Mouse (Mus musculus) ES-CJ7 (cell line): ENCODE data around the gene Tmem150a.

Experiments used
- DNase-seq: peaks from one replicate; pipeline ENCODE4 v3.0.0; 2011; ENCODE audit warnings: low read depth, low spot score

The Tmem150a gene

GRCm38 (mm10) chr6:72399967-72400366 lies 44.7 kb downstream of the Tmem150a start:
- DNase-seq = no peak

DNA sequence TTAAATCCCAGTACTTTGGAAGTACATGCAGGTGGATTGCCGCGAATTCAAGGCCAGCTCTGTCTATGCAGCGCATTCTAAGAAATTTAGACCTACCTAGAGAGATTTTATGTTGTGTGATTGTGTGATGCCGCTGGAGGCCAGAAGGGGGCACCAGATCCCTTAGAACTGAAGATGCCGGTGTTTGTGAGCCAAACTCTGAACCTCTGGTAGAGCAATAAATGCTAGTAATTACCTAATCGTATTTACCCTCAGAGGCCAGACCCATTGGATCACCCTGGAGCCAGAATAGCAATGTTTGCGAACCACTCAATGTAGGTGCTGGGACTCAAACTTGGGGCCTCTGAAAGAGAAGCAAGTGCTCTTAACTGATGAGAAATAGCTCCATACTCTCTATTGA lies 46.6 kb downstream of the Tmem150a start:
- DNase-seq = peak; percentile 82

DNA sequence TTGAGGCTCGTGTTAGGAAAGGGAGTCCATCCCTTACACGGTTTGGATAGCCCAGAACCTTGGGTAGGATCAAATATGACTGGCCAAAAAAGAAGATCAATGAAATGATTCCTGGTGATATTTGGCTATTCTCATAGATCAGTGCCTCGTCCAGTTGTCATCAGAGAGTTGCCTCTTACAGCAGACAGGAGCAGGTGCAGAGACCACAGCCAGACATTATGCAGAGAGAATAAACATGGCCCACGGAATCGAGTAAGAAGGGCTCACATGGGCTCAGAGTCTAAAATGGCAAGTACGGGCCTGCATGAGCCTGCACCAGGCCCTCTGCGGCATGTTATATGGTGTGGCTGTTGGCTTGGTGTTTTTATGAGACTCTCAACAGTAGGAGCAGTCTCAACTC lies 50.1 kb downstream of the Tmem150a start:
- no peak for DNase-seq

GRCm38 (mm10) chr6:72407119-72407518 lies 51.9 kb downstream of the Tmem150a start:
- peak; percentile 94 for DNase-seq
